Mouse (Mus musculus) stomach, embryonic 15.5 days (tissue): ENCODE results near the gene Txnrd1. TPM values are rescaled to one million over a fixed set of nuclear protein-coding genes. Genes with fewer than 3 reads are reported as not detected.

Experiments used
- ATAC-seq: fragments of 200-750 bp; cut with Nextera tagmentation; 2 replicates; pipeline ENCODE4 v1.8.0; 2017; ENCODE audit warnings: low read depth, moderate number of reproducible peaks, moderate TSS enrichment; ENCODE audit not compliant: insufficient read depth, low FRiP score
- H3K27ac ChIP-seq: fragments of 300-500 bp; sonication (generic); 2 replicates; pipeline ENCODE4 v1.5.1; 2015; ENCODE audit warnings: mild to moderate bottlenecking, inconsistent platforms
- H3K27me3 ChIP-seq: fragments of 300-500 bp; sonication (generic); replicated peaks from 2 replicates; pipeline ENCODE4 v1.6.1; 2015; ENCODE audit warnings: inconsistent platforms
- H3K36me3 ChIP-seq: fragments of 300-500 bp; sonication (generic); 2 replicates; pipeline ENCODE4 v1.6.1; 2015; ENCODE audit warnings: inconsistent platforms
- H3K4me1 ChIP-seq: fragments of 300-500 bp; sonication (generic); 2 replicates; pipeline ENCODE4 v1.6.1; 2015; ENCODE audit warnings: inconsistent platforms
- H3K4me2 ChIP-seq: fragments of 300-500 bp; sonication (generic); 2 replicates; pipeline ENCODE4 v1.6.1; 2015; ENCODE audit warnings: mild to moderate bottlenecking, inconsistent platforms
- H3K4me3 ChIP-seq: fragments of 300-500 bp; sonication (generic); replicated peaks from 2 replicates; pipeline ENCODE4 v1.5.1; 2015; ENCODE audit warnings: inconsistent platforms
- H3K9ac ChIP-seq: fragments of 300-500 bp; sonication (generic); 2 replicates; pipeline ENCODE4 v1.6.1; 2015; ENCODE audit warnings: inconsistent platforms
- H3K9me3 ChIP-seq: fragments of 300-500 bp; sonication (generic); 2 replicates; pipeline ENCODE4 v1.6.1; 2016; ENCODE audit warnings: inconsistent platforms
- WGBS: fragments of 180-500 bp; shearing (Covaris S2); methylation state at CpG from one replicate; pipeline ENCODE4 v1.1.7; 2015; 5-methylcytosine and 5-hydroxymethylcytosine counted together
- polyA plus RNA-seq: library from polyadenylated mRNA; unstranded; fragments of >200 nt; fragmentation: Nextera tagmentation; extraction: Ambion mirVana; gene quantifications from 2 replicates; pipeline ENCODE4 v1.2.1, GENCODE M21; 2015

Gene Txnrd1
- polyA plus RNA-seq, 1 experiment from 2014 or later: 82.5 TPM

GRCm38 (mm10) chr10:82925624-82926023, 91.9 kb downstream of the Txnrd1 start:
- no peak overlapping the region for H3K27ac ChIP-seq
- ATAC-seq: no peak
- WGBS: 75% methylated on average over 2 of the region's 2 CpGs

GRCm38 (mm10) chr10:82935018-82935633, 101.4 kb downstream of the Txnrd1 start:
- H3K4me2 ChIP-seq: no peak overlapping the region
- WGBS: 79% methylated on average over 13 of the region's 13 CpGs
- H3K9me3 ChIP-seq: no peaks in the 10 kb centered on the region
- H3K4me1 ChIP-seq: no peaks in the 10 kb centered on the region
- no peak overlapping the region for H3K4me3 ChIP-seq
- no peaks in the 10 kb centered on the region for H3K36me3 ChIP-seq
- no peaks in the 10 kb centered on the region for H3K27me3 ChIP-seq
- no peak for ATAC-seq
- no peak overlapping the region for H3K9ac ChIP-seq
- no peak overlapping the region for H3K27ac ChIP-seq

More at GRCm38 (mm10) chr10:82925624-82926023, 91.9 kb downstream of the Txnrd1 start:
- H3K4me1 ChIP-seq: no peaks in the 10 kb centered on the region
- H3K27me3 ChIP-seq: no peaks in the 10 kb centered on the region
- H3K9ac ChIP-seq: no peak overlapping the region
- H3K36me3 ChIP-seq: no peaks in the 10 kb centered on the region
- H3K4me2 ChIP-seq: no peak overlapping the region
- no peak overlapping the region for H3K4me3 ChIP-seq
- no peaks in the 10 kb centered on the region for H3K9me3 ChIP-seq

GRCm38 (mm10) chr10:82935774-82936173, 102.0 kb downstream of the Txnrd1 start:
- Histone ChIP-seq H3K4me1 (no peaks in the 10 kb centered on the region), H3K27ac (no peak overlapping the region), H3K27me3 (no peaks in the 10 kb centered on the region), H3K4me3 (no peak overlapping the region), H3K9ac (no peak overlapping the region), H3K4me2 (no peak overlapping the region), H3K36me3 (no peaks in the 10 kb centered on the region), H3K9me3 (no peaks in the 10 kb centered on the region)
- 82% methylated on average over 6 of the region's 6 CpGs for WGBS
- no peak for ATAC-seq

Other genes with a start within 250 kb of the Txnrd1 start
- 48.2 and 49.8 TPM in 2 replicates for gene 1190007I07Rik, start 210.7 kb upstream of the Txnrd1 start, polyA plus RNA-seq
- gene Tdg, start 204.1 kb upstream of the Txnrd1 start, polyA plus RNA-seq: 109 and 115 TPM in 2 replicates
- 5.8 and 7.0 TPM in 2 replicates for gene Glt8d2, start 143.3 kb upstream of the Txnrd1 start, polyA plus RNA-seq
- gene Hcfc2, start 137.8 kb upstream of the Txnrd1 start, polyA plus RNA-seq: 35.0 and 39.5 TPM in 2 replicates
- 46.0 and 47.7 TPM in 2 replicates for gene Nfyb, start 69.8 kb upstream of the Txnrd1 start, polyA plus RNA-seq
- 0.23 and 0.65 TPM in 2 replicates for gene Eid3, start 32.7 kb downstream of the Txnrd1 start, polyA plus RNA-seq
- 1.2 and 1.4 TPM in 2 replicates for gene Chst11, start 151.5 kb downstream of the Txnrd1 start, polyA plus RNA-seq